Mouse (Mus musculus) ovary, adult 2 months (tissue): ENCODE results near the gene Coch. TPM values are rescaled to one million over a fixed set of nuclear protein-coding genes. Genes with fewer than 3 reads are reported as not detected.

Source experiments
- polyA plus RNA-seq: library from polyadenylated mRNA; depleted of rRNA; stranded (reverse); fragments of >200 nt; gene quantifications from 2 replicates; pipeline ENCODE4 v1.2.3, GENCODE M21; 2012; rRNA removed

Coch gene
- 42.1 and 71.2 TPM in 2 replicates for polyA plus RNA-seq

GRCm38 (mm10) chr12:51593229-51594029, at the start of gene Coch:
Gene Coch (plus strand): TSS chr12:51593341.

Other genes with a start within 250 kb of the Coch start
- gene G2e3, start 245.3 kb upstream of the Coch start, polyA plus RNA-seq: 0.51 and 0.59 TPM in 2 replicates
- 4.6 and 6.2 TPM in 2 replicates for gene Scfd1, start 215.8 kb upstream of the Coch start, polyA plus RNA-seq
- gene Ap4s1, start 97.7 kb downstream of the Coch start, polyA plus RNA-seq: 4.8 and 6.7 TPM in 2 replicates
- 28.3 and 39.6 TPM in 2 replicates for gene Strn3, start 98.6 kb downstream of the Coch start, polyA plus RNA-seq
- 15.3 and 15.6 TPM in 2 replicates for gene Hectd1, start 236.2 kb downstream of the Coch start, polyA plus RNA-seq